In the genomic region with DNA sequence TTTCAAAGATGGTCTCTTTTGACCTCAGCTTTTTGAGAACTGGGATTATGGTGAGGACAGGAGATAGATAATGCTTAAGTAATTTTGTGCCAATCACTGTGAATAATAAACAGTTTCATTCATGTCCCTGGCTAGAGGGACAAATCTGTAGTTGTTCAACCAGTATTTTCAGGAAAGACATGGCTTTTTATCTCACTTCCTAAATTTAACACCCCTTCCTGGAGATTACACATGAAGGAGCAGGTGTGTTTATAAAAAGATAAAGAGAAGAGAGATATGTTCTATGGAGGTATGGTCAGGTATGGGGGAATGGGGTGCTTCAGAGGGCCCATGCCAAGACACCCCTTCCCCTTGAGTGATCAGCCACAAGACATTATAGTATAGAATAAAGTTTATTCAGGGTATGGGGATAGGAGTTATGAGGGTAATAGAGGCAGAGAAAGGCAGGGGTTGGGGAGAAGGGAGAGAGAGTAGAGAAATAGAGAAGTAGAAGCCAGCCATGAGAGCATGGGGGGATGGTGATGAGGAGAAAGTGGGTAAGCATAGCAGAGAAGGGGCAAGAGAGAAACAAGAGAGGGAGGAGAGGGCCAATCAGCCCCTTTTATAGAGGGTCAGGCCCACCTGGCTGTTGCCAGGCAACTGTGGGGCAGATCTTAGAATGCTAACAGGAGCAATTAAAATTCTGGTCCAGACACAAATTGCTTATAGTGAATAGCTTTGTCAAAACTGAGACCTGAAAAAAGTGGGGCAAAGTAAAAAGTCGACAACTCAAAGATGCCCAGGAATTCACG, we compare ENCODE assay signal across 28 mouse cellular contexts.
"Had no signal": no experiment of that assay in that cellular context is flagged by ENCODE, and none has a peak within 500 bp of the region (broad histone marks: within the 10 kb centered on the region; RNA-seq: fewer than 3 reads in every experiment).

No protein-coding gene starts in this region.

- H3K27ac ChIP-seq: heart, adult 2 months; heart, embryonic 13.5 days; heart, embryonic 15.5 days; hindbrain, embryonic 13.5 days; hindbrain, embryonic 15.5 days; hindbrain, postnatal 0 days; kidney, embryonic 15.5 days; kidney, postnatal 0 days; limb, embryonic 13.5 days; limb, embryonic 15.5 days; liver, embryonic 13.5 days; liver, embryonic 15.5 days had no signal

- H3K4me3 ChIP-seq: heart, adult 2 months; heart, embryonic 13.5 days; heart, embryonic 15.5 days; hindbrain, embryonic 13.5 days; hindbrain, embryonic 15.5 days; kidney, embryonic 15.5 days; limb, embryonic 13.5 days; limb, embryonic 15.5 days; liver, embryonic 13.5 days; liver, embryonic 15.5 days had no signal

- ATAC-seq: hindbrain, postnatal 0 days; intestine, embryonic 16.5 days; liver, postnatal 0 days had no signal

- H3K9ac ChIP-seq: heart, embryonic 13.5 days; heart, embryonic 15.5 days; hindbrain, embryonic 13.5 days; hindbrain, embryonic 15.5 days; kidney, embryonic 15.5 days; limb, embryonic 13.5 days; limb, embryonic 15.5 days; liver, embryonic 13.5 days; liver, embryonic 15.5 days; liver, postnatal 0 days had no signal

- H3K4me2 ChIP-seq: heart, embryonic 11.5 days; heart, embryonic 13.5 days; heart, embryonic 15.5 days; hindbrain, embryonic 13.5 days; hindbrain, embryonic 15.5 days; kidney, embryonic 15.5 days; limb, embryonic 13.5 days; limb, embryonic 15.5 days; liver, embryonic 13.5 days; liver, embryonic 15.5 days had no signal

- DNase-seq: gastrocnemius, postnatal 14 days; gastrocnemius, postnatal 36 days; heart, adult 11 months; heart, adult 2 months; heart, postnatal 14 days; heart, postnatal 36 days; kidney, adult 11 months; kidney, adult 2 months; kidney, adult 9 months; kidney, postnatal 14 days; kidney, postnatal 36 days; layer of hippocampus, adult 9-11 months; layer of hippocampus, postnatal 36 days; left cerebral cortex, postnatal 4 days; liver, embryonic 13.5 days; liver, postnatal 0 days had no signal

- H3K36me3 ChIP-seq: heart, embryonic 13.5 days; heart, embryonic 15.5 days; hindbrain, embryonic 13.5 days; hindbrain, embryonic 15.5 days; kidney, embryonic 15.5 days; limb, embryonic 13.5 days; limb, embryonic 15.5 days; liver, embryonic 13.5 days; liver, embryonic 15.5 days had no signal

- H3K27me3 ChIP-seq: heart, embryonic 13.5 days; heart, embryonic 15.5 days; hindbrain, embryonic 13.5 days; hindbrain, embryonic 15.5 days; kidney, embryonic 15.5 days; limb, embryonic 13.5 days; limb, embryonic 15.5 days; liver, embryonic 13.5 days; liver, embryonic 15.5 days had no signal

- H3K9me3 ChIP-seq: heart, embryonic 13.5 days; heart, embryonic 15.5 days; hindbrain, embryonic 13.5 days; hindbrain, embryonic 15.5 days; kidney, embryonic 15.5 days; limb, embryonic 13.5 days; limb, embryonic 15.5 days; liver, embryonic 13.5 days; liver, embryonic 15.5 days had no signal

- H3K4me1 ChIP-seq: heart, embryonic 13.5 days; heart, embryonic 15.5 days; hindbrain, embryonic 13.5 days; hindbrain, embryonic 15.5 days; kidney, embryonic 15.5 days; limb, embryonic 13.5 days; limb, embryonic 15.5 days; liver, embryonic 13.5 days; liver, embryonic 15.5 days had no signal
